Mouse (Mus musculus): ENCODE results near the gene Vgf.
A peak's percentile ranks its signal among the peaks of the same experiment; 100 is the strongest.

The Vgf gene

DNA sequence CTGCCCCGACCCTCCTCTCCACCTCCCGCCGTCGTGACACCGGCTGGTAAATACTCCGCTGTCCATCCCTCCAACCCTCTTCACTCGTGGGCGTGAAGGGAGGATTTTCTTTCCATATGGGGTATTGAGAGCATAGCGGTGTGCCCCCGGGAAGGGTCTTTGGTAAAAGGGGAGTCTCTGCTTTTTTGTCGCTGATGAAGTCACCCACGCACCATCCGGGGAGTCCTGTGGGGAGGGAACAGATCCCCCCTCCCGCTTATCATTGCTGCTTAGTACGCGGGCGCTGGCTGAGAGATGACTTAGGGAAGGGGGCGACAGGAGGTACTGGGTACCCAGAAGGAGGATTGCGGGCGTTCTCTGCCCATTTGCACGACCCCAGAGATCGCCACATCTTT is 4.2 kb downstream of the Vgf start:
- no peak for DNase-seq (ENCODE audit: low read depth)

DNA sequence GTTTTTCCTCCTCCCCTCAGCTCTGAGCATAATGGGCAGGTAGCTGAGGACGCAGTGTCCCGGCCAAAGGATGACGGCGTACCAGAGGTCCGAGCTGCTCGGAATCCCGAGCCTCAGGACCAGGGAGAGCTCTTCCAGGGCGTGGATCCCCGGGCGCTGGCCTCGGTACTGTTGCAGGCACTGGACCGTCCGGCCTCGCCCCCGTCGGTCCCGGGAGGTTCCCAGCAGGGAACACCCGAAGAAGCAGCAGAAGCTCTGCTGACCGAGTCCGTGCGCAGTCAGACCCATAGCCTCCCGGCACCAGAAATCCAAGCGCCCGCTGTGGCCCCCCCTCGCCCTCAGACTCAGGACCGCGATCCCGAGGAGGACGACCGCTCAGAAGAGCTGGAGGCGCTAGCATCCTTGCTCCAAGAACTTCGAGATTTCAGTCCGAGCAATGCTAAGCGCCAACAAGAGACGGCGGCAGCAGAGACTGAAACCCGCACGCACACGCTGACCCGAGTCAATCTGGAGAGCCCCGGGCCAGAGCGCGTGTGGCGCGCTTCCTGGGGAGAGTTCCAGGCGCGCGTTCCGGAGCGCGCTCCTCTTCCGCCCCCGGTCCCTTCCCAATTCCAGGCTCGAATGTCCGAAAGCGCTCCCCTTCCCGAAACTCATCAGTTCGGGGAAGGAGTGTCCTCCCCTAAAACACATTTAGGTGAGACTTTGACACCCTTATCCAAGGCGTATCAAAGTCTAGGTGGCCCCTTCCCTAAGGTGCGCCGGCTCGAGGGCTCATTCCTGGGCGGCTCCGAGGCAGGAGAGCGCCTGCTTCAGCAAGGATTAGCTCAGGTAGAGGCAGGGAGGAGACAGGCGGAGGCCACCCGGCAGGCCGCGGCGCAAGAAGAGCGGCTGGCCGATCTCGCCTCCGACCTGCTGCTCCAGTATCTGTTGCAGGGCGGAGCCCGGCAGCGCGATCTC is 5.2 kb downstream of the Vgf start:
- DNase-seq (ENCODE audit: low read depth): no peak

DNA sequence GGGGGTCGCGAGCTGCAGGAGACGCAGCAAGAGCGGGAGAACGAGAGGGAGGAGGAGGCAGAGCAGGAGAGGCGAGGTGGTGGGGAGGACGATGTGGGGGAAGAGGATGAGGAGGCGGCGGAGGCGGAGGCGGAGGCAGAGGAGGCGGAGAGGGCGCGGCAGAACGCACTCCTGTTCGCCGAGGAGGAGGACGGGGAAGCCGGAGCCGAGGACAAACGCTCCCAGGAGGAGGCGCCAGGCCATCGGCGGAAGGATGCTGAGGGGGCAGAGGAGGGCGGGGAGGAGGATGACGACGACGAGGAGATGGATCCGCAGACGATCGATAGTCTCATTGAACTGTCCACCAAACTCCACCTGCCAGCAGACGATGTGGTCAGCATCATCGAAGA is 5.8 kb downstream of the Vgf start:
- DNase-seq (ENCODE audit: low read depth): no peak

DNA sequence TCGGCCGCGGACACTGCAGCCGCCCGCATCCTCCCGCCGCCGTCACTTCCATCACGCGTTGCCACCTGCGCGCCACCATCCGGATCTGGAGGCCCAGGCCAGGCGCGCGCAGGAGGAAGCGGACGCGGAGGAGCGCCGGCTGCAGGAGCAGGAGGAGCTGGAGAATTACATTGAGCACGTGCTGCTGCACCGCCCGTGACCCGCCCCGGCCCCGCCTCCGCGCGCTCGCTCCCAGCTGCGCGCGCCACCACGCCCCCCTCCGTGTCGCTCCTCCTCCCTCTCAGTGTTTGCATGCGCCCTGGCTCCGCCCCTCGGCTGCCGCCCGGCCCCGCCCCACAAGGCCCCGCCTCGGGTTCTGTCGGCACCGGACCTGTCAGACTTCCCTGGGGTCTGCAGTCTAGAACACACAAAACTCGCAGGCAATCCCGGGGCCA is 6.5 kb downstream of the Vgf start:
- peak; percentile 73 for DNase-seq (ENCODE audit: low read depth)

DNA sequence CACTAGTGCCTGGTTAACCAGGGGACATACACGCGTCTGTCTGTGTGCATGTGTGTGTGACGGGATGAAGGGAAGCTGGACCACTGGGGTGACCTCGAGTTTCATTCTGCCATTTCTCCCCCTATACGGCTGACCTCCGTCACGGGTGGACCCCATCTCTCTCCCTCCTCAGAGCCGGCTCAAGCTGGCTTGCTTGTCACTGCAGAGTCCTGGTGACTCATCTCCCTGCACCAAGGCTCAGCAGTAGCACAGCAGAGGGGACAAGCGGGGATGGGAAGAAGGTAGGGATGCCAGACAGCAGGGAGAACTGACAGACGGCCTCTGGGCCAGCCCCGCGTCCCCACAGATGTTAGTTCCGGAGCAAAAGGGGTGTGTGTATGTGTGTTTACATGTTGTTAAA is 10.0 kb downstream of the Vgf start:
- no peak for DNase-seq (ENCODE audit: low read depth)

DNA sequence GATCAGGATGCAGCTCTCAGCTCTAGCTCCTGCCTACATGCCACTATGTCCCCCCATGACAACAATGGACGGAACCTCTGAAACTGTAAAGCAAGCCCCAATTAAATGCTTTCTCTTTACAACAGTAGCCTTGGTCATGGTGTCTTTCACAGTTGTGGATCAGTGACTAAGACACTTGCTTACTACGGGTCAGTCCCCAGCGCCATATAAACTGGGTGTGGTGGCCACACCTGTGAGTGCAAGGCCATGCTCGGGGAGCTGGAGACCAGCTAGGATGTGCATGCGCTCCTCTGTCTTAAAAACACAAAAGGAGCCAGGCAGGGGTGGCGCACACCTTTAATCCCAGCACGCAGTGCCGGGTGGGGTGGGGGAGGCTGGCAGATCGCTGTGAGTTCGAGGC is 13.3 kb downstream of the Vgf start:
- no peak for DNase-seq (ENCODE audit: low read depth)

DNA sequence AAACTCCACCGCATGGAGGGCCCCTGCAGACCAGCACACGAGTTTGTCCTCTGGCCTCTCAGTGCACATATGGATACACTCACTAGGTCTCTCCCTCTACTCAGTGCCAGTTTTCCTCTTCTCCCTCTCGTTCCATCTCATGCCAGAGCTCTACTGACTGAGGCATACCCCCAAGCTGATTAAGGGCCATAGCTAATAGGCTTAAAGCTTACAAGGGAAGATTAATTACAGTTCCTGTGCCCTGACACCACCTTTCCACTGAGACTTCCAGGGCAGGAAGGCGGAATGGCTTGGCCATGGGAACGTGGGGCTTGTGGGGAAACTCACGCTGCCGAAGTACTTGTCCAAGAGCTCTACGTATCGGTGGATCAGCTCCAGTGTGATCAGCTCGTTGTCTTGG is 15.2 kb downstream of the Vgf start:
- DNase-seq (ENCODE audit: low read depth): no peak

DNA sequence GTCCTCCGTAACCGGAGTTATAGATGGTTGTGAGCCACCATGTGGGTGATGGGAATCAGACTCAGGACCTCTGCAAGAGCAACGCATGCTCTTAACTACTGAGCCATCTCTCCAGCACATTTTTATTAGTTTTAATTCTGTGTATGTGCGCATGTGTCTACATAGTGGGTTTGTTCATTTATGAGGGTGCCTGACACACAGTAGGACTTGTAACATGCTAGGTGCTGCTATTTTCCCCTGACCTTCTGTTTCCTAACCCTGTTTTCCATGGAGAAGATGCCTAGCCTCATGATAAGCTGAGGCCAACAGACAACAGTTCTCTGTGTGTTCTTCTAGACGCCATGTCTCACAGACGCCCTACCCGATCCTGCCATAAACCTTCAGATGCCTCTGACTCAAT is 17.8 kb downstream of the Vgf start:
- no peak for DNase-seq (ENCODE audit: low read depth)

DNA sequence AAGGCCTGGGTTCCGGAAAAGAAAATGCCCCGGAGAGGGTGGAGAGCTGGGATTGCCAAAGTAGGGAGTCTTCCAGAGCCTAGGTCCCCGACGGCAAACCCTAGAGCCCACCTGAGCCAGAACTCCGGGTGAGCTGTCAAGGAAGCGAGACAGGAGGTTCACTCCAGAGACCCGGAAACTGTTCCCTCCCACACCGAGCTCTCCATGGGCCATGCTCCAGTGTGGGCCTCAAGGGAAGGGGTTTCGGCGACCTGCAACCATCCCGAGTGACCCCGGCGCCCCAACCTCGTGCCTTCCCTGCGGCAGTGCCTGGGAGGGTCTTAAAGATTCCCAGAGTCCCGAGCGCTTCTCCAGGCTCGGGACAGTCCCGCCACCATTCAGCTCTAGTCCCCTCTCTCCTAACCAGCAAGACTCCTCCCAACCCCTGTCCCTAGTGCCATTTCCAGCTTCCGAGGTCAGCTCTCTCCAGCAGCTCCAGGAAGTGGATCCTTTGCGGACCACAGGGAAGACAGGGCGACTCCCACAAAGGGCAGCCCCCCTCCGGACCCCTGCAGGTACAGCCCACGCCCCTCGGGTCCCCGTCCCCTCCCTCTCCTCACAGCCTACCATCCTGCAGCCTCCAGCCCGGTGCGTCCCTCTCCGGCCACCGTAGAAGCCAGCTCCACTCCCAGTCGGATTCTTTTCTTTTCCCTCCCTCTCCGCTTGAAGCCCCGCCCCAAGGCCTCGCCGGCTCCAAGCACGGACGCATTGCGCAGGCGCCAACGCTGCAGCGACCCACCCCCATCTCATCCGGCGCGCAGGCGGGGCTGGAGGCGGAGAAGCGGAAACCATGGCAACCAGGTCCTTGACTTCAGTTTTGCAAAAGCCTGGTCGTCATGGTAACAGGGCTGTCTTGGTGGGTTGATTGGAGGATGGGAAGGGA is 19.5 kb downstream of the Vgf start, which contains the start of gene Ap1s1:
TSS of gene Ap1s1 (minus strand) at position 734 of the 922 bp plus-strand sequence.
- peak; percentile 87 for DNase-seq (ENCODE audit: low read depth)

DNA sequence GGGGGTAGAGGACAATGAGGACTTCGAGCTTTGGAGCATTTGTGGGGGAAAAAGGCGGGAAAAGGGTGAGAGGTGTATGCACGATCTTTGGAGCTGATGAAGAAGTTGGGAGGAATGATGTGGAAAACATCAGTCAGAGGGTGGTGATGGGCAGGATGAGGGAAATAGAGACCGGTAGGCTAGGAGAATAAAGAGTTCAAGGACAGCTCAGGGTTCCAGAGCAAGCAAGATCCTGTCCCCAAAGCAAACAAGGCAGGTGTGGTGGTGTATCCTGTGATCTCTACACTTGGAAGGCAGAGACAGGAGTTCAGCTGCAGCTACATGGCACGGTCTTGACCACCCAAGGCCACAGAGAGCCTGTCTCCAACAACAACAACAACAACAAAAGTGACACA is 20.1 kb downstream of the Vgf start:
- DNase-seq (ENCODE audit: low read depth): no peak

DNA sequence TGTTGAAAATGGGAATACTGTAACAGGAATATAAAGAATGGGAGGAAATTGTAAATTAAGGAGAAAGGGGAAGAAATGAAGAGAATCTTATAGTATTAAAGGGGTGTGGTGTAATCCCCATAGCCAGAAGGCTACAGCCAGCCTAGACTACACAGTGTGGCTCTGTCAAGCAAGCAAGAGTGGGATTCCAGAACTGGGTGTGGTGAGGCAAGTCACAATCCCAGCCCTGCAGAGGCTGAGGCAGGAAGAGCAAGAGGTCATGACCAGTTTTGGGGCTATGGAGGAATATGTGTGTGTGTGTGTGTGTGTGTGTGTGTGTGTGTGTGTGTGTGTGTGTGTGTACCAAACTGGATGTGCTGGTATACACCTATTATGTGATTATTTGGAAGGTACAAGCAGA is 20.8 kb downstream of the Vgf start:
- DNase-seq (ENCODE audit: low read depth): no peak

DNA sequence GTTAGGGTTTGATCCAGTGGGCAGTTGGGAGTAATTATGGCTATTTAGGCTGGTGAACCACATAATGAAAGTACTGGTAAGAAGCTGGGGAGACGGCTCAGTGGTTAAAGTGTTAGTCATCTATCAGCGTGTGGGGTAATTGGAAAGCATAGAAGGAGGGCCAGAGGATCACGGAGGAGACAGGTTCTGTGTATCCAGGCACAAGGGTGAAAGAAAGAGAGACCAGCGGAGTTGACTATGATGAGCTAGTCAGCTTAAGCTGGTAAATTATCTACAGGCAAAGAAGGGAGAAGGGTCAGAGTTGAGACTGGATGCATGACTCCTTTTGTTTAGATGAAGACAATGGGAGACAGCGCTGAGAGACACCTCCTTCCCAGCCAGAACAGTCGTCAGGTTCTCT is 24.9 kb downstream of the Vgf start:
- no peak for DNase-seq (ENCODE audit: low read depth)

DNA sequence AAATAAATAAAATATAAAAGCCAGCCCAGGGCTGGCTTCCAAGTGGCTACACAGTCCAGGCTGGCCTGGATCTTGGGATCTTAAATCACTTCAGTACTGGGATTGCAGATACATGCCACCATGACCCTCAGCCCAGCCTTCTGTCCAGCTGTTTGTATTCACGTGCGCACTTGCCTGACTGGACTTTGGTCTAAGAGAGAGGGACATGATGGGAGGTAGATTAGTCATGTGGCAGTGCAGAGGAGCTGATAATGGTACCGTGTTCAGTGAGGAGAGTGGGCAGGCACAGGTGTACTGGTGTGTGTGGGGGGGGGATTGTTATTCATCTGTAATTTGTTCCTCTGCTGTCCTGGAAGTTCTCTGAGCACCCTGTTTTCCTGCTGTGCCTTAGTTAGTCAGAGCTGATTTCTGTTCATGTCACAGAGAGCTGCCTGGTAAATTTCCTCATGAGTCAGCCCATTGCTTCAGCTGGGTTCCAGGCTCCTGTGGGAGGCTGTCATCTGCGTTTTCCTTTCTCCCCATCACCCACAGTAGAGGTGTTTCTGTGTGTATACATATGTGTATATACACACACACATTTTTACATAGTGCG is 25.8 kb downstream of the Vgf start:
- DNase-seq (ENCODE audit: low read depth): no peak

DNA sequence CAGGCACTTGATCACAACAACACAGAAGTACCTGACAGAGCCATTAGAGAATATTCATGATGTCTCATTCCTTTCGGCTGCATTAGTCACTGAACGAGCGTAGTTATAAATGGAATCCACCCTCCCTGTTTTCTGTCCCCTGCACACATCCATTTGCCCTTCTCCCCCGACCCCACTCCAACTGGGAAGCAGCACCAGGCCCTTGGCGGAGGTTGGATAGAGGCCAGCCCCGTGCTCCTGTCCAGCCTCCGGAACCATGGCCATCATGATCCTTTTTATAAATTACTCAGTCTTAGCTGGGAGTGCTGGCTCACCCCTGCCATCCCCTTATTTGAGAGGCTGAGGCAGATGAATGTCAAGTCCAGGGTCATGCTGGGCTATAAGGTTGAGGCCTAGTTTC is 28.1 kb downstream of the Vgf start:
- no peak for DNase-seq (ENCODE audit: low read depth)

DNA sequence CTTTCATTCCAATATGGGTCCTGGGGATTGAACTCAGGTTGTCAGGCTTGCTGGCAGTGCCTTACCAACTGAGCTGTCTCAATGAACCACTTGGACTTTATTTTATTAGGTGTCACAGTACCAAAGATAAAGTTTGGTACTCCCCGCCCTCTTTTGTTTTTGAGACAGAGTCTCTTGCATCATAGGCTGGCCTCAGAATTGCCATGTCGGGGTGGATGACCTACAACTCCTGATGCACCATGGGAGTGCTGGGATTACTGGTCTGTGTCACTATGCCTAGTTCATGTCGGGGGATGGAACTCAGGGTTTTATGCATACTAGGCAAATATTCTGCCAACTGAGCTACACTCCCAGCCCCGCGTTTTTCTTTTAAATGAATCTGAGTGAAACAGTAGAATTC is 28.7 kb downstream of the Vgf start:
- DNase-seq (ENCODE audit: low read depth): no peak

DNA sequence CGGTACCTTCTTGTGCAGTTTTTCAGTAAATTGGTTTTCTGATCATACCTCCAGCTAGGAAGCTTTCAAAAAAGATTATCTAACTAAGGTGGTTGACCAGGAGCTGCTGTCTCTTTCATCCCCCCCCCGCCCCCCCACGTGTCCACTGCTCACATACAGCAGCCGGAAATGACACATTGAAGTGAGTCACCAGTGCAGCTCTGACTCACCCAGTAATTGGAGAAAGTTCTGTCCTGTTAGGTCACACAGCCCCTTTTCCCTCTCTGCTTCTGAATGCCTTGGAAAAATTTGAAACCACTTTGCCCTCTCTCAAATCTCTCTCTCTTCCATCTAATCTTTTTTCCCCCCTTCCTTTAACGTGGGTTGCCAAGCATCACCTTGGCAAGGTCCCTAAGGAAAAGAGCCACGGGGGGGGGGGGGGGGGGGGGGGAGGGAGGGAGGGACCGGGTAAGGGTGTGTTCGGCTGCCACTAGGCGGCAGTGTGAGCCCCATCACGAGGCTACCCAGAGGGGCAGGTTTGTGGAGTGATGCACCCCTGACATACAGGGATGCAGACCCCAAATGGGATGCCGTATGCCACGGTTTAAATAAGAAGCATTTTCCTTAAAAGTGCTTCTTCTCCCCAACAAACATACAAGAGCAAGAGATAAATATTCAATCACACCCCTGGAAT is 35.8 kb downstream of the Vgf start:
- no peak for DNase-seq (ENCODE audit: low read depth)

DNA sequence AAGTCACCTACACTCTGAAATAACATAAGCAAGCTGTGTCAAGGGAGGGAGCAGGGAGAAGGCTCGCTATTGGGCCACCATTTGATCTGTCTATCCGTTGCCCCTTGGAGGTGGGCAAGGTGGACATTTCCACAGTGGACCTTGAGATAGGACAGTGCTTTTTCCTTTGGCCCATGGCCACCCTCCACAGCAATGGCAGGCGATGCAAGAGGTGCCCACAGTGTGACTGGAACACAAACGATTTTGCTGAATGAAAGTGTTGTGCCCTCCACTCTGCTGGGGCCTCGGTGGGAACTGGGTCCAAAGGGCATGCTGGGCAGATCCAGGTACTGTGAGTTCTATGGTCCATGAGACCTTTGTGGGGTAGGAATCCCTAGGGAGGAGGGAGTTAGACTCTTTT is 36.4 kb downstream of the Vgf start:
- no peak for DNase-seq (ENCODE audit: low read depth)

DNA sequence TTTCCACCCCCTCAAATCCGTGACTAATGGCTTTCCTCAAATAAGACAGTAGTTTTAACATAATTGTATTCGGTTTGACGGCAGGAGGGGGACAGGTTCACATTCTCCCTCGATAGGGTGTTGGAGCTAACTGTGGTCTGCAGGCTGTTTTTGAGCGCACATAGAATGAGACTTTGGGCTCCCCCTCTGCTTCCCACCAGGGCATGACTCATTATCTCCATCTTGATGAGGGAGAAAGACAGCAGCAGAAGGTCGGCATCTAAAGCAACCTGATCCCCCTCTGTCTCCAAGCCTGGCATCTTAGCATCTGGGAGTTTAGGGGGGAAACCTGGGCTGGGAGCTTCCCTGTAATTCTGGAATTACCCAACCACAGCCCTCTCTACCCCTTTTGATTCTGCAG is 39.3 kb downstream of the Vgf start:
- no peak for DNase-seq (ENCODE audit: low read depth)

DNA sequence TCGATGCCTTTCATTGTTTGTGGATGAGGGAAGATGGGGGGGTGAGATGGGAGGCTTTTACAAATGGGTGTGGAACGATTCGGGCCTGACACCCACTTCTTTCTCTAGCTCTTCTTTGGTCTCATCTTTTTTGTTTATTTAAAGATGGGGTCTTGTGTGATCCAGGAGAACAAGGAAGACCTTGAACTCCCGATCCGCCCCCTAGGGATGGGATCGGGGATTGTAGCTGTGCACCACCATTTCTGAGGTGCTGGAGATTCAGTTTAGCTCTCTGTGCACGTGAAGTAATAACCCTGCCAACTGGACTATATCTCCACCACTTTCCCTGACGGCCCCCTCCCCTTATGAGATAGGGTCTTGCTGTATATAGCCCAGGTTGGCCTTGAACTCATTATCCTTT is 39.7 kb downstream of the Vgf start:
- DNase-seq (ENCODE audit: low read depth): no peak

DNA sequence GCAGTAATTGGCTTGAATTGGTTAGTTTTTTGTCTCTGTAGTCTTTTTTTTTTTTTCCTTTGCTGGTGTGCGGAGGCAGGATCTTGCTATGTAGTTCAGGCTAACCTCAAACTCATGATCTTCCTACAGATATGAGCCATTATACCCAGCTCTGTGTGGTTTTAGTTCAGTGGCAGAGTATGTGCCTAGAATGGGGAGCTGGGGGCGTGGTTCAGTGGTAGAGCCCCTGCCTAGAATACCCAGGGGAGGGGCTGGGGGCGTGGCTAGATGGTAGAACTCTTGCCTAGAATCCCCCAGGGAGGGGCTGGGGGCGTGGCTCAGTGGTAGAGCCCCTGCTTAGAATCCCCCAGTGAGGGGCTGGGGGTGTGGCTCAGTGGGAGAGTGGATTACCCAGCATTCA is 42.5 kb downstream of the Vgf start:
- DNase-seq (ENCODE audit: low read depth): no peak

DNA sequence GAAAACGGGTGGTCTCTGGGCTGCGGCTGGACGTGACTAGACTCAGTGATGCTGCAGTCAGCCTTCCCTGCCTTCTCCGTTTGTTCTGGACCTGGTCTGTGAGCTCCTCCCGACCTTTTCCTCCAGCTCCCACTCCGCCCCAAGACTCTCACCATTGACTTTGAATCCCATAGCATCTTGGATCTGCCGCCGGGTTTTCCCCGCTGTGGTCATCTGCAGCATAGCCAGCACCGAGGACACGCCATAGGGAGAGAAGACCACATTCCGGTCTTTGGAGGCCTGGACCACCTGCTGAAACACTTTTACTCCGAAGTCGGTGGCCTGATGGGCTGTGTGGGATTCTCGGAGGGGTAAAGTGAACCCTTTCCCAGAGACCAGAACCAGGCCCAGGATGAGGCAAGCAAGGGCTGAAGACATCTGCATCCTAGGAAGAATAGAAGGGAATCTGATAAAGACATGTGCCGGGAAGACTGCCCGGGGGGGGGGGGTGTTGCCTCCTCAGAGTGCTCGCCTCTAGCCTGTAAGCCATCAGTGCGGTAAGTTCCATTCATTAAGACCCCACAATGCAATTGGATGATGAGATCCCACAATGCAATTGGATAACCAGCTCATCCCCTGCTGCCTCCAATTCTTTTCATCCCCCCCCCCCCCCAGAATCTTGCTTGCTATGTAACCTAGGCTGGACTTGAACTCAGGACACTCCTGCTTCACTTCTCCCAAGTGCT is 44.9 kb downstream of the Vgf start:
- DNase-seq (ENCODE audit: low read depth): no peak

Measured in fibroblast of lung, adult 2 months (primary cell).